Mouse (Mus musculus): ENCODE data around the gene Cdh18. TPM values are rescaled to one million over a fixed set of nuclear protein-coding genes. Genes with fewer than 3 reads are reported as not detected.
"Not testable (repeated sequence)": the region's sequence is repeated elsewhere in the genome, so short reads cannot be mapped to it uniquely, and the experiment has no call there.

The Cdh18 gene
- polyA plus RNA-seq, 1 experiment from 2014 or later, result 0.21 TPM

- not testable (repeated sequence) for H3K36me3 ChIP-seq; H3K9me3 ChIP-seq; H3K4me1 ChIP-seq; H3K27me3 ChIP-seq (replicated peaks); ATAC-seq (ENCODE audit: extremely low read depth, insufficient number of reproducible peaks, low FRiP score, low TSS enrichment); H3K4me2 ChIP-seq; H3K27ac ChIP-seq (replicated peaks); H3K9ac ChIP-seq; H3K4me3 ChIP-seq
- WGBS, result 71% methylated on average over 3 of the region's 3 CpGs
Measured at GRCm38 (mm10) chr15:22766591-22766990, 217.8 kb downstream of the Cdh18 start.

GRCm38 (mm10) chr15:22776346-22776745, 227.5 kb downstream of the Cdh18 start:
- no peak overlapping the region for H3K4me2 ChIP-seq
- no peaks in the 10 kb centered on the region for H3K27me3 ChIP-seq (replicated peaks)
- H3K27ac ChIP-seq (replicated peaks), result no peak overlapping the region
- no peak for ATAC-seq (ENCODE audit: extremely low read depth, insufficient number of reproducible peaks, low FRiP score, low TSS enrichment)
- no peaks in the 10 kb centered on the region for H3K4me1 ChIP-seq
- no peaks in the 10 kb centered on the region for H3K9me3 ChIP-seq
- no peak overlapping the region for H3K4me3 ChIP-seq
- 77% methylated on average over 4 of the region's 4 CpGs for WGBS
- H3K9ac ChIP-seq, result no peak overlapping the region
- no peaks in the 10 kb centered on the region for H3K36me3 ChIP-seq

- no peaks in the 10 kb centered on the region for H3K4me1 ChIP-seq
Measured at GRCm38 (mm10) chr15:22789696-22790095, 240.9 kb downstream of the Cdh18 start.

GRCm38 (mm10) chr15:22791791-22792190, 243.0 kb downstream of the Cdh18 start:
- Histone ChIP-seq H3K4me3 (no peak overlapping the region), H3K27me3 (replicated peaks) (no peaks in the 10 kb centered on the region), H3K9me3 (no peaks in the 10 kb centered on the region), H3K4me2 (no peak overlapping the region), H3K36me3 (no peaks in the 10 kb centered on the region), H3K4me1 (no peaks in the 10 kb centered on the region), H3K9ac (no peak overlapping the region), H3K27ac (replicated peaks) (no peak overlapping the region)
- ATAC-seq (ENCODE audit: extremely low read depth, insufficient number of reproducible peaks, low FRiP score, low TSS enrichment), result no peak
- WGBS, result 80% methylated on average over 3 of the region's 3 CpGs

More at GRCm38 (mm10) chr15:22789696-22790095, 240.9 kb downstream of the Cdh18 start:
- WGBS, result 80% methylated on average over 6 of the region's 6 CpGs
- H3K9ac ChIP-seq, result no peak overlapping the region
- ATAC-seq (ENCODE audit: extremely low read depth, insufficient number of reproducible peaks, low FRiP score, low TSS enrichment), result no peak
- no peaks in the 10 kb centered on the region for H3K27me3 ChIP-seq (replicated peaks)
- no peaks in the 10 kb centered on the region for H3K36me3 ChIP-seq
- H3K4me2 ChIP-seq, result no peak overlapping the region
- no peaks in the 10 kb centered on the region for H3K9me3 ChIP-seq
- no peak overlapping the region for H3K4me3 ChIP-seq
- no peak overlapping the region for H3K27ac ChIP-seq (replicated peaks)

- H3K9ac ChIP-seq, result no peak overlapping the region
- no peak overlapping the region for H3K27ac ChIP-seq (replicated peaks)
- H3K9me3 ChIP-seq, result no peaks in the 10 kb centered on the region
- H3K36me3 ChIP-seq, result no peaks in the 10 kb centered on the region
- H3K4me1 ChIP-seq, result no peaks in the 10 kb centered on the region
- H3K27me3 ChIP-seq (replicated peaks), result no peaks in the 10 kb centered on the region
- ATAC-seq (ENCODE audit: extremely low read depth, insufficient number of reproducible peaks, low FRiP score, low TSS enrichment), result no peak
- no peak overlapping the region for H3K4me3 ChIP-seq
- H3K4me2 ChIP-seq, result no peak overlapping the region
Measured at GRCm38 (mm10) chr15:22833127-22833526, 284.3 kb downstream of the Cdh18 start.

- no peak overlapping the region for H3K27ac ChIP-seq (replicated peaks)
- no peak for ATAC-seq (ENCODE audit: extremely low read depth, insufficient number of reproducible peaks, low FRiP score, low TSS enrichment)
- 59% methylated on average over 1 of the region's 1 CpGs for WGBS
- H3K27me3 ChIP-seq (replicated peaks), result no peaks in the 10 kb centered on the region
- H3K4me1 ChIP-seq, result no peaks in the 10 kb centered on the region
- no peak overlapping the region for H3K4me3 ChIP-seq
- H3K36me3 ChIP-seq, result no peaks in the 10 kb centered on the region
- H3K9ac ChIP-seq, result no peak overlapping the region
- H3K9me3 ChIP-seq, result no peaks in the 10 kb centered on the region
- no peak overlapping the region for H3K4me2 ChIP-seq
Measured at GRCm38 (mm10) chr15:22837173-22837572, 288.4 kb downstream of the Cdh18 start.

- H3K9ac ChIP-seq, result no peak overlapping the region
- no peaks in the 10 kb centered on the region for H3K36me3 ChIP-seq
- no peaks in the 10 kb centered on the region for H3K4me1 ChIP-seq
- H3K4me3 ChIP-seq, result no peak overlapping the region
- ATAC-seq (ENCODE audit: extremely low read depth, insufficient number of reproducible peaks, low FRiP score, low TSS enrichment), result no peak
- H3K27me3 ChIP-seq (replicated peaks), result no peaks in the 10 kb centered on the region
- no peak overlapping the region for H3K27ac ChIP-seq (replicated peaks)
- no peaks in the 10 kb centered on the region for H3K9me3 ChIP-seq
- no peak overlapping the region for H3K4me2 ChIP-seq
Measured at GRCm38 (mm10) chr15:22857704-22858103, 308.9 kb downstream of the Cdh18 start.

- Histone ChIP-seq H3K9me3 (no peaks in the 10 kb centered on the region), H3K9ac (no peak overlapping the region), H3K4me2 (no peak overlapping the region), H3K36me3 (no peaks in the 10 kb centered on the region), H3K27me3 (replicated peaks) (no peaks in the 10 kb centered on the region), H3K27ac (replicated peaks) (no peak overlapping the region), H3K4me1 (no peaks in the 10 kb centered on the region), H3K4me3 (no peak overlapping the region)
- no peak for ATAC-seq (ENCODE audit: extremely low read depth, insufficient number of reproducible peaks, low FRiP score, low TSS enrichment)
- 68% methylated on average over 1 of the region's 1 CpGs for WGBS
Measured at GRCm38 (mm10) chr15:22870679-22871078, 321.9 kb downstream of the Cdh18 start.

GRCm38 (mm10) chr15:22897724-22898123, 348.9 kb downstream of the Cdh18 start:
- 47% methylated on average over 4 of the region's 4 CpGs for WGBS
- Histone ChIP-seq H3K4me3 (no peak overlapping the region), H3K9ac (no peak overlapping the region), H3K4me1 (no peaks in the 10 kb centered on the region), H3K9me3 (no peaks in the 10 kb centered on the region), H3K27me3 (replicated peaks) (no peaks in the 10 kb centered on the region), H3K4me2 (no peak overlapping the region), H3K27ac (replicated peaks) (no peak overlapping the region), H3K36me3 (no peaks in the 10 kb centered on the region)
- ATAC-seq (ENCODE audit: extremely low read depth, insufficient number of reproducible peaks, low FRiP score, low TSS enrichment), result no peak

GRCm38 (mm10) chr15:22898208-22898607, 349.4 kb downstream of the Cdh18 start:
- ATAC-seq (ENCODE audit: extremely low read depth, insufficient number of reproducible peaks, low FRiP score, low TSS enrichment), result no peak
- H3K4me2 ChIP-seq, result no peak overlapping the region
- WGBS, result 65% methylated on average over 4 of the region's 4 CpGs

GRCm38 (mm10) chr15:22914444-22914843, 365.6 kb downstream of the Cdh18 start:
- ATAC-seq (ENCODE audit: extremely low read depth, insufficient number of reproducible peaks, low FRiP score, low TSS enrichment), result no peak
- H3K27me3 ChIP-seq (replicated peaks), result no peaks in the 10 kb centered on the region
- no peak overlapping the region for H3K4me2 ChIP-seq
- H3K27ac ChIP-seq (replicated peaks), result no peak overlapping the region
- no peaks in the 10 kb centered on the region for H3K36me3 ChIP-seq
- H3K4me1 ChIP-seq, result no peaks in the 10 kb centered on the region
- no peak overlapping the region for H3K9ac ChIP-seq
- no peak overlapping the region for H3K4me3 ChIP-seq
- H3K9me3 ChIP-seq, result no peaks in the 10 kb centered on the region

More at GRCm38 (mm10) chr15:22898208-22898607, 349.4 kb downstream of the Cdh18 start:
- Histone ChIP-seq H3K27ac (replicated peaks) (no peak overlapping the region), H3K27me3 (replicated peaks) (no peaks in the 10 kb centered on the region), H3K4me1 (no peaks in the 10 kb centered on the region), H3K9me3 (no peaks in the 10 kb centered on the region), H3K36me3 (no peaks in the 10 kb centered on the region), H3K9ac (no peak overlapping the region), H3K4me3 (no peak overlapping the region)

- no peak for ATAC-seq (ENCODE audit: extremely low read depth, insufficient number of reproducible peaks, low FRiP score, low TSS enrichment)
- Histone ChIP-seq H3K9ac (no peak overlapping the region), H3K27me3 (replicated peaks) (no peaks in the 10 kb centered on the region), H3K4me1 (no peaks in the 10 kb centered on the region), H3K4me2 (no peak overlapping the region), H3K4me3 (no peak overlapping the region), H3K9me3 (no peaks in the 10 kb centered on the region), H3K36me3 (no peaks in the 10 kb centered on the region), H3K27ac (replicated peaks) (no peak overlapping the region)
- WGBS, result 59% methylated on average over 4 of the region's 4 CpGs
Measured at GRCm38 (mm10) chr15:22934293-22934692, 385.5 kb downstream of the Cdh18 start.
